Mouse (Mus musculus) gastrocnemius, adult 2 months (tissue): ENCODE measurements around the gene Adnp. TPM values are rescaled to one million over a fixed set of nuclear protein-coding genes. Genes with fewer than 3 reads are reported as not detected.
A peak's percentile ranks its signal among the peaks of the same experiment; 100 is the strongest.

Experiments used
- DNase-seq: peaks from one replicate; pipeline ENCODE4 v3.0.0; 2022
- H3K27ac ChIP-seq: fragments of 200-600 bp; 2 replicates; pipeline ENCODE4 v1.8.1; 2022; ENCODE audit warnings: mild to moderate bottlenecking
- H3K4me3 ChIP-seq: fragments of 200-600 bp; 2 replicates; pipeline ENCODE4 v1.8.1; 2022; ENCODE audit warnings: mild to moderate bottlenecking, moderate library complexity
- CTCF ChIP-seq: fragments of 200-600 bp; IDR thresholded peaks from 2 replicates; pipeline ENCODE4 v1.8.1; 2022; ENCODE audit warnings: antibody characterized with exemption, mild to moderate bottlenecking, moderate library complexity
- intact Hi-C: fragments of 180-260 bp; cut with DNase I; formaldehyde crosslinking; loops from one replicate; pipeline ENCODE4 v1.15.1; 2025
- total RNA-seq, 2 experiments: library from RNA; stranded (reverse); gene quantifications; 2 replicates each; pipeline ENCODE4 v1.2.3; 2021

Gene Adnp
- total RNA-seq, 2 experiments from 2014 or later = 14.6 to 16.2 TPM

- no peak for TF ChIP-seq CTCF
- no peak for DNase-seq
- peak overlapping the region; percentile 100 for H3K27ac ChIP-seq
- peak overlapping the region; percentile 86 for H3K4me3 ChIP-seq
- intact Hi-C loops = loop anchor here (2.0 kb wide), 1 partner anchor 25 kb away; the partner anchor contains the start of gene Adnp
Measured at GRCm38 (mm10) chr2:168231471-168231829, 24.5 kb upstream of the Adnp start.

GRCm38 (mm10) chr2:168230773-168231470 is 24.0 kb upstream of the Adnp start:
- intact Hi-C loops = loop anchor here (2.0 kb wide), 1 partner anchor 24 kb away; the partner anchor contains the start of gene Adnp
- no peak for TF ChIP-seq CTCF
- Histone ChIP-seq H3K27ac (peak overlapping the region; percentile 100), H3K4me3 (peak overlapping the region; percentile 86)
- peak; percentile 51 for DNase-seq

GRCm38 (mm10) chr2:168230026-168230728 is 23.3 kb upstream of the Adnp start, which contains the start of the genes Gm20716, Dpm1 and Mocs3:
Gene Gm20716 (minus strand): TSS chr2:168230364.
Gene Dpm1 (minus strand): TSS chr2:168230591.
Gene Mocs3 (plus strand): TSS chr2:168230622.
- no peak for TF ChIP-seq CTCF
- intact Hi-C loops = loop anchor here (2.0 kb wide), 1 partner anchor 23 kb away; the partner anchor contains the start of gene Adnp
- Histone ChIP-seq H3K27ac (peak within 1 kb of the TSS; percentile 100), H3K4me3 (peak within 1 kb of the TSS; percentile 86)
- DNase-seq = peak; percentile 89

GRCm38 (mm10) chr2:168229116-168230025 is 22.5 kb upstream of the Adnp start:
- intact Hi-C loops = loop anchor here (2.0 kb wide), 1 partner anchor 23 kb away; the partner anchor contains the start of gene Adnp
- DNase-seq = peak; percentile 58
- TF ChIP-seq CTCF = no peak
- peak overlapping the region; percentile 86 for H3K4me3 ChIP-seq
- H3K27ac ChIP-seq = peak overlapping the region; percentile 100

GRCm38 (mm10) chr2:168223326-168223725 is 16.4 kb upstream of the Adnp start:
- Histone ChIP-seq H3K27ac (no peak overlapping the region), H3K4me3 (no peak overlapping the region)
- intact Hi-C loops = no loop called here
- no peak for DNase-seq
- TF ChIP-seq CTCF = no peak

GRCm38 (mm10) chr2:168213788-168214397 is 7.0 kb upstream of the Adnp start:
- TF ChIP-seq CTCF = no peak
- DNase-seq = no peak
- Histone ChIP-seq H3K4me3 (no peak overlapping the region), H3K27ac (no peak overlapping the region)
- intact Hi-C loops = no loop called here

- DNase-seq = no peak
- intact Hi-C loops = loop anchor here (2.0 kb wide), 2 partner anchors 23 to 91 kb away; partner anchors contain the start of genes Dpm1, Gm20716 and Mocs3
- no peak overlapping the region for H3K4me3 ChIP-seq
- H3K27ac ChIP-seq = peak overlapping the region; percentile 99
- no peak for TF ChIP-seq CTCF
Measured at GRCm38 (mm10) chr2:168207883-168208282, 971 bp upstream of the Adnp start.

- Histone ChIP-seq H3K27ac (peak overlapping the region; percentile 99), H3K4me3 (peak overlapping the region; percentile 99)
- no peak for TF ChIP-seq CTCF
- intact Hi-C loops = loop anchor here (2.0 kb wide), 2 partner anchors 25 to 89 kb away; partner anchors contain the start of genes Dpm1, Gm20716 and Mocs3
- DNase-seq = peak; percentile 53
Measured at GRCm38 (mm10) chr2:168205681-168206631, 956 bp downstream of the Adnp start.

- TF ChIP-seq CTCF = peak; percentile 84
- Histone ChIP-seq H3K27ac (peak overlapping the region; percentile 99), H3K4me3 (peak overlapping the region; percentile 99)
- intact Hi-C loops = no loop called here
- DNase-seq = peak; percentile 82
Measured at GRCm38 (mm10) chr2:168205265-168205664, 1.6 kb downstream of the Adnp start.

GRCm38 (mm10) chr2:168204476-168204999 is 2.4 kb downstream of the Adnp start:
- no peak for DNase-seq
- Histone ChIP-seq H3K27ac (no peak overlapping the region), H3K4me3 (peak overlapping the region; percentile 99)
- TF ChIP-seq CTCF = no peak
- intact Hi-C loops = no loop called here
